Mouse (Mus musculus): Measurements from ENCODE around the gene Il13ra2. TPM values are rescaled to one million over a fixed set of nuclear protein-coding genes. Genes with fewer than 3 reads are reported as not detected.

Il13ra2 gene
- total and polyA plus RNA-seq, 2 experiments from 2014 or later = 0.16 to 1.2 TPM

- no peak overlapping the region for H3K4me2 ChIP-seq (ENCODE audit: low read depth, low read length, poor library complexity, severe bottlenecking)
- WGBS = 69% methylated on average over 2 of the region's 2 CpGs
- H3K4me1 ChIP-seq (ENCODE audit: insufficient read depth, low read length) = no peaks in the 10 kb centered on the region
- no peaks in the 10 kb centered on the region for H3K36me3 ChIP-seq (ENCODE audit: insufficient read depth, low read length)
- H3K27me3 ChIP-seq (ENCODE audit: insufficient read depth, low read length) = no peaks in the 10 kb centered on the region
- TF ChIP-seq CTCF (IDR thresholded peaks at IDR 0.05) = no peak
- no peak for DNase-seq (ENCODE audit: low spot score)
- no peak overlapping the region for H3K9ac ChIP-seq (replicated peaks; ENCODE audit: low read length, poor library complexity, severe bottlenecking)
- ATAC-seq (ENCODE audit: low FRiP score) = no peak
- no peaks in the 10 kb centered on the region for H3K9me3 ChIP-seq (ENCODE audit: low read length)
- H3K4me3 ChIP-seq (ENCODE audit: low read depth, low read length) = no peak overlapping the region
- no peak overlapping the region for H3K27ac ChIP-seq (ENCODE audit: low read depth, low read length)
These were observed 79.8 kb downstream of the Il13ra2 start for GRCm38 (mm10) chrX:147349167-147349566.

Other genes with a start within 250 kb of the Il13ra2 start
- gene Vmn1r239-ps, start 24.5 kb upstream of the Il13ra2 start, total RNA-seq (2014; rRNA removed) = not detected in 2 replicates
- not detected in 2 replicates for gene Vmn1r239-ps, start 24.5 kb upstream of the Il13ra2 start, polyA plus RNA-seq (2015; fragmentation: Nextera tagmentation; extraction: Ambion mirVana)
- gene Lrch2, start 124.9 kb upstream of the Il13ra2 start, total RNA-seq (2014; rRNA removed) = 21.4 and 35.6 TPM in 2 replicates
- 6.3 and 8.3 TPM in 2 replicates for gene Lrch2, start 124.9 kb upstream of the Il13ra2 start, polyA plus RNA-seq (2015; fragmentation: Nextera tagmentation; extraction: Ambion mirVana)